Mouse (Mus musculus) WW6 (cell line): ENCODE data around the gene Frzb.

ENCODE experiments used
- DNase-seq: peaks from one replicate; pipeline ENCODE4 v3.0.0-alpha.2; 2013; ENCODE audit warnings: low read depth, low spot score

Frzb gene

DNA sequence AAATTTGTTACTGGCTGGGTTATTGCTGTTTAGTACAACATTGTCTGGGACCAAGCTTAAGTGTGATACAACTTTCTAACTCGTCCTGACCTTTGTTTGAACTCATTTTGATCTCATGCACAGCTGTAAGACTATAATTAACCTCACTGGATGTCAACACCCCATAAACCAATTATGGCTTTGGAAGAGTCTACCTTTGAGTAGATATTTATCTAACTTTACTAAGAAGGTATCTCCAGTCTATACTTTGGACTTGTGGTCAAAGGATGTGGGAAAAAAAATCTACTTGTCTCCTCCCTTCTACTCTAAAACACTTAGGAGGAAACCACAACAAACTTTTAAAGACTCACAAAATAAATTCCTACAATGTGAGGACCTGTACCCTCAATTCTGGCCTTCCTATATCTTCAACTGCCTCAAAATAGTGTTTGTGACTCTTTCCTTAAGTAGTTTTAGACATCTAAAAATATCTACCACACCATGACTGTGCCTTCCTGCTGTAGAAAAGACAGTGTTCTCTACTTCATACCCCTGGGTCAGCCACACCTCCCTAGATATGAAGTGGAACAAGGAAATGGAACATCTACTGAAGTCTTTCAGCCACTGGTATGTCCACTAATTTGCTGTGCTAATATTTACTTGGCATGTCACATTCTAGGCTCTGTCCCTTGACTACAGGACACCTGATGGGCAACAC lies 16.9 kb downstream of the Frzb start:
- DNase-seq = no peak

DNA sequence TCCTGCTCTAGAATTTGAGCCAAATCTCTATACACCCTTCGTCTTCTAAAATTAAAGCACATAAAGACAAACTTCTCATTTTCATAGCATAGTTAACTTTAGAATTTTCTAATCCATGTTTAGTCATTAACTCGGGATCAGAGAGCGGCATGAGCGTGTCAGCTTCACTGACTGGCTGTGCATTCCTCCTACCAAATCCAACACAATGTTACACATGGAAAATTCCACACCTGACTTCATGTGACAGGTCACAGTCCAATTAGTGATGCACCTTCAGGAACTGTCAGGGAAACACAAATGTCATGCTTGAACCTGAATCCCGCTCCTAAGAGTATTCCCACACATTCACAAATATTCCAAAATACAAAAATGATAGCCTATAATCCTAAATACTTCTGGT lies 24.3 kb downstream of the Frzb start:
- no peak for DNase-seq

DNA sequence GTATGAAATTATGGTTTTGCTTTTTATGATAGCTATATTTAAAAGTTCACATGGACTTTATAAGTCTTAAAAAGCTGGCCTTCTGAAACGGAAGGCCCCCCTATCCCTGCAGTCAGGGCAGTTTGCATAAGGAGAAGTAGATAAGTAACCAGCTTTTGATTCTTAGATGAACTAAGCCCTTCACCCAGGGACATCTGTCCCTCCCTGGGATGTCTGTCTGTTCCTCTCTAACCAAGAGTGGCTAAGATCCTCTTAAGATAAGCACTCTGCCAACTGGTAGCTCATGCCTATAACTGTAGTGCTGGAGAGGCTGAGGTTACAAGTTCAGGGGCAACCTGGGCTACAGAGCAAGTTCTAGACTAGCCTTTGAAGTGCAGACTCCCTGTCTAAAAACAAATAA lies 25.4 kb downstream of the Frzb start:
- no peak for DNase-seq

DNA sequence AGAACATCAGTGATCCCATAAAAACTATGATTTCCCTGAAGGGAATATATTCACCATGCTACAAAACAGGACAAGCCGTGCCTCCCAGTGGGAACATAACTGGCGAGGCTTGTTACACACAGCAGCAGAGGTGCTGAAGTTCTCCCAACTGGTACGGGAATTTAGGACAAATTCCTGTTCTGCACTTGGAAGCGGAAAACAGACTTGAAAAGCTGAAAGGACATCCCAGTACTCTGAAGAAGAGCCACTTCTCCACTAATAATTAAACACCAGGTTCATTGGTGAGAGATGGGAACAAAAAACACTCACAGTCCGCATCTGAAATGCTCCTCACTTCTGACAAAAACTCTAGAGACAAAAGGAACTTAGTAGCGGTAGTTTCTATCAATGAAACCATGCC lies 31.1 kb downstream of the Frzb start:
- DNase-seq = no peak

DNA sequence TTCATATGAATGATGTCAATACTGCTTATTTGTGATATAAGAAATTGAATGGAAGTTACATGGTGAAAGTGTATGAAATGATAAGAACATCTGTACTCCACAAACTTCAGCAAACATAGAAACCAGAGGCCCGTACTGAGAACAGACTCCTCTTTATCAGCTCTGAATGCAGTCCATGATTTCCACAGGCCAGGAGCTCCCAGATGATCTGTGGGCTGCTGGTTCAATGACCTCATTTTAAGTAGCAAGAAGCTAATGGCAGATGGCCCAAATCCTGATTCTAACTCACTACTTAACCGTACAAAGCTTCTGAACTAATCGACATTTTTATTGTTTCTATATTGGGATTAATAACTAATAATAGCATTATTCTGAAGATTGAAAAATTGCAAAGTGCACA lies 33.0 kb downstream of the Frzb start:
- DNase-seq = no peak

DNA sequence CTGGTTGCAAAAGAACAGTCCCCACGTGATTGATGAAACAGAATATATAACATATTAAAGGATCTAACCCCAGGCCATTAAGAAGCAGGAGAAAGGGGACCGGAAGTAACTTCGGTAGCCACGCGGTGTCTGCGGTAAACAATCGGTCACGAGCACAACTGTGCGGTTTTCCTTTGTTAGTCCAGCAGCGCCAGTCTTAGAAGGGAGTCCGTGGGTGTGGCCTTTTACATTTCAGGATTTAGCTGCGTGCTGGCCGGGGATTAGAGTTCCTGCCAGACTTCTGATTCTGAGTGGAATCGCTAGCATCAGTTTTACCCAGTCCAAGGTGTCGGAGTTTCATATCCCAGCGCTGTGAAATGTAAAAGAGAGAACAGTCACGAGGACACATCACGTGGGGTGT lies 34.3 kb downstream of the Frzb start:
- no peak for DNase-seq

DNA sequence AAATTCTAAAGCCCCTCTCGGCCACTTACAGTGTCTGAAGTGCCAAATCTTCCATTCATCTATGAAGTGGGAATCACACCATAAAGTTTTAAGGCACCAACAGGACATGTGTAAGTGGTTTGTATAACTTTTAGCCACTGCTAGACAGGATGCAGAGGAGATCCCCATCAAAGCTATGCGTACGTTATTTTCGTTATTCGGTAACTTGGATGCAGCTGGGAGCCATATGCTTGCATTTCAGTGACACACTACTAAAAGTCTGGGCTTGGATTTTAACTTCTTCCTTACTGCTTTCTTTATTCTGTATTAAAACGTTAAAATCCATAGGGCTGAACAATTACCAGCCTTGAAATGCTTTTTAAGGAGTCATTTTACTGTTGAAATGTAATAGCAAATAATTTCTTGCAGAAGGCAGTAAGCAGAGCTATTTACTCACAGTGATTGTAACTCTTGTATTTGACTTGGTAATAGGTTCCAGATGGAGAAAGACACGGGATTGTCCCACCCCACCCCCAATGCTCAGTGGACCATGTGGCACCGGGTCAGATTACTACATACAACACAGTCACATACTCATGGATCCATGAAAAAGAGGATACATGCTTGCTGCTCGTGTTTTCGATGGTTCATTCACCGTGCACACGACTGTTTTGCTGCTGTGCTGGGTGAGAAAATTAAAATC lies 37.4 kb downstream of the Frzb start:
- DNase-seq = no peak

DNA sequence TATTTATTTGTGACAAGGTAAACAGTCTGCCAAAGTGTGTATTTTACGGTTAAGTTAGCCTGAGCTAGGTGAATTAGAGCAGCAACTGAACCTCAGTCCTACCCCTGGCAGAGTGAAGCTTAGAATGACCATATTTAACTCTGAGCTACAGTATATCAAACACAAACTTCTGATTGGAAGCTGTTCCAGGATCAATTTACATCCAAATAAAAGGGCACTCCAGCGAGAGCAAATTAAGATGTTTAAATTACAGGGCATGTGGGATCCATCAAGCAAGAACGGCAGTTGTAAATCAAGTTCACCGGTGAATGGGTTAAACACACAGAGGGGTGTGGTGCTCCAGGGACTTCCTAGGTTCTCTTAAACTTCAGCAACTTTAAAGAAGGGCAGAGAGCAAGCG lies 42.7 kb downstream of the Frzb start:
- no peak for DNase-seq

DNA sequence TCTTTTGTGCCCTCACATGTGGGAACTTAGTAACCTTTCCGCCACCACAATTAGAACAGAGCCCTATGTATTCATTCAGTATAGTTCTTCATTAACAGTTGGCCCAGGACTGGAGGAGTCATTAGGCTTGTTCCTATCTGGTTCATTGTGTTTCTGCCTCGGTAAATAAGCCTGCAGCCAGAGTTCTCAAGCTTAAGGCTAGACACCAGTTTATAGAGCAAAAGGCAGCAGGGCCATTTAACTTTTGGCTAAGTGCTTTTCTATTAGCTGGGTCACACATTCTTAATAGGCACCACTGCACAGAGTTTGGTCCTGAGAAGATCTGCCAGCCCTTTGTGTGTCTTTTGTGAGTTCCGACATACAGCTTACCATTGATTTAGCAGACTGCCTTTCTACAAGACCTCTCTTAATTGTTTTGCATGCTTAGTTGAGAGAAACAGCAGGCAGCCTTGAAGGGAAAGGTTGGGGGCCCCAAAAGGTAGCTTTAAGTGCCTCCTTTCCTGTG lies 48.8 kb downstream of the Frzb start:
- no peak for DNase-seq

DNA sequence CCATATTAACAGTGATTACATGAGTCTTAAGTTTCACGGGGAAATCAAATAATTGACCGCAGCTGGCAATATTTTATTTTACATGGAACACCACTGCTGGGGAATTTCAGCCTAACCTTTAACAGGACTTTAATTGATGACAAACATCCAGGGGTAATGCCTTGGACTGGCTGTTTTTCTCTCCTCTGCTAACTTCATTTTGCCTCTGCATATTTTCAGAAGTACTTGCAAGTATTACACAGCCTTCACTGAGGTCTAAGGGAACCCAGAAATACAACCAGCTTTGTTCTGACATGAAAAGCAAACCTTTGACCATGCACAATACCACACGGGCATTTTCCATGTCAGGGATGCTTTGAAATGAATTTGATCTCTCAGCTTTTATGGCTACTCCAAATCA lies 50.6 kb downstream of the Frzb start:
- no peak for DNase-seq

DNA sequence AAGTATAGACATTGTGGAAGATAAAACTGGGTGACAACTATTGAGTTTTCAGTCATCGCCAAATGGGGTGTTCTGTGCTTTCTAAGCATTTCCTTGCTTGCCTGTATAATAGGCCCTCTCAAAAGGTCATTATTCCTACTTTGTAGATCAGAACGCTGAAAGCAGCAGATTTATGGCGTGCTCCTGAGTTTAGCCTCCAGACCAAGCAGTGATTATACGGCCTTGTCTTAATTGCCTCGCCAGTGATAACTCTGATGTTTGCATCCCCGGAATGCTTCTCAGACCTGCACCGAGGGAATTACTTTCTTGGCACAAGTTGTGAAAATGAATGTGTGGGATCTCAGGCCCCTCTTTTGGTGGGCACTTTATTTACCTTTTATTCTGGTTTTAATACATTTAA lies 51.4 kb downstream of the Frzb start:
- DNase-seq = no peak

DNA sequence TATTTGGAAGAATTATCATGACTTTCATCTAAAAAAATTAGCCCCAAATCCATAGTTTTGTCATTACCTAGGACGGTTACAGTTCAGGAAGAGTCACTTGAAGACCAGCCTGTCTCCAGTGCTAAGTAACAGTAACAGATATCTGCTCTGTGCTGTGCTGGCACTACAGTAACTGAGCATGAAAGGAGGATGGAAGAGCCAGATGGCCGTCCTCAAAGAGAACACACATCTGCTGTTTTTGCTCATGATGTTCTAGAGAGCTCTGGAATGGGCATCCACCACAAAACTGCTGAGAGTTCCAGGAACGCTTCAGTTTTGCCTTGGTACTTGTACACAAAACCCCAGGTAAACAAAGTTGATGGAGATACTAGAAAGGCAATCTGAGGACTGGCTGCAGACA lies 59.1 kb downstream of the Frzb start:
- no peak for DNase-seq

DNA sequence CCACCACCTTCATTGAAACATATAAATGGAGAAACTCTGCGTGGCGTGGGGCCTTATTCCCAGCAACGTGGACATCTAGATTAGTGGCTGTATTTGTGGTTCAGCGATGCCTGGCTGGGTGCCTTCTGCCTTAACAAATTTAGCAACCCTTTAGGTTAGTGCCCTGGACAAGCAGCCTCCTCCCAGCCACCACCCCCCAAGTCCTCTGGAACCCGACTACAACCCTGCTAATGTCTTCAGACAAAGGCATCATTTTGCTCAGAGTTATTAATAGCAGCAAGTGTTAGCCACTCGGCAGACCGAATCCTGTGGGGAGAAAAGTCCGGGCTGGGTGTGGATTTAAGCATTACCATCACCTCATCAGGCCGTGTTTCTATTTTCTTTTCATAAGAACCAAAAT lies 59.8 kb downstream of the Frzb start:
- DNase-seq = no peak

DNA sequence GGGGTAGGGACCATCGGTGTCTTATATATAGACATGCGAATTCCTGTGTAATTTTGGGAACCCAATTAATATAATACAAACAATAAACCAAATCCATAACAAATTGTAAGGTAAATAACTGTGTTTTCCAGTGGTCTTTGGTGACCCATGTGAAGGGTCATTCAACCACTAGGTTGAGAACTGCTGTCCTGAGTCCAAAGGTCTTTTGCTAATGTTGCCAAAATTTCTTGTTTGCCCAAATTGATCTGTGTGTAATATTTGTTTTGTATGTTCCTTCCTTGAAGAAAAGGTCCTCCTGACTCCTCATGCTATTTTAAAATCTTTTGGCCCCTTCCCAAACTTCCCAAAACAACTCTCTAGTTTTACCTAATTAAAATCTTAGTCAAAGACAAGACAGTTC lies 61.2 kb downstream of the Frzb start:
- no peak for DNase-seq

DNA sequence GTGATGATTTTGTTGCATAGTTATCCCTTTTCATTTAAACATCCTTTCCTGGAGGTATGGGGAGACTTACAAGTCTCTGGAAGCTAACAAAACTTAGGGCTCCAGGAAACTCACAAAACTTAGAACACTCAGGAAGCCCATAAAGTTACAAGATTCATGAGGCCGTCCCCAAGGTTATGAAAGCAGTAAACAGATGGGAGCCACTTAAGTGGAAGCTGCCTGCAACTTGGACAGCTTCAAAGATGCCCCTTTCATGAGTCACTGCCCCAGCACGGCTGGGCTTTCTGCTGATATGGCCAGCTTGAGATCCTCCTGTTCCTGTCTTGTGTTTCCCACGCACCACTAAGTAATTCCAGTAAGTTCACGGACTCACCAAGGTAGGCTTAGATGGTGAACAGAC lies 63.0 kb downstream of the Frzb start:
- no peak for DNase-seq

DNA sequence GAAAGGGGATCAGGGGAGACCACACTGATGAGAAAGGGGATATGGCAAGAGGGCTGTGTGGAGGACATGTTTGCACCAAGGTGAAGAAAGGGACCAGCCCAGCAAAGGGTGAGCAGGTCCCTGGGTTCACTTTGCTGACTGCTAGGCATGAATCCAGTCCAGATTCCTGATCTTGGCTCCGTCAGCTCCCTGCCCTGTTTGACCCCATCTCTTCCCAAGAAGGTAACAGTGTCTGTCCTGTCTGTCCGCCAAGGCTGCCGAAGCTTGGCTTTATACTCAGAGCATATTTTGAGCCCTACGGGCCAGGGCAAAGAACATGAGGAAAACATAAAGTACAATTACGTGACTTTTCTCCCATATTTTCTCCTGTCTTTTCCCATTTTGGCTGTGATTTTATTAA lies 67.6 kb downstream of the Frzb start:
- DNase-seq = no peak

DNA sequence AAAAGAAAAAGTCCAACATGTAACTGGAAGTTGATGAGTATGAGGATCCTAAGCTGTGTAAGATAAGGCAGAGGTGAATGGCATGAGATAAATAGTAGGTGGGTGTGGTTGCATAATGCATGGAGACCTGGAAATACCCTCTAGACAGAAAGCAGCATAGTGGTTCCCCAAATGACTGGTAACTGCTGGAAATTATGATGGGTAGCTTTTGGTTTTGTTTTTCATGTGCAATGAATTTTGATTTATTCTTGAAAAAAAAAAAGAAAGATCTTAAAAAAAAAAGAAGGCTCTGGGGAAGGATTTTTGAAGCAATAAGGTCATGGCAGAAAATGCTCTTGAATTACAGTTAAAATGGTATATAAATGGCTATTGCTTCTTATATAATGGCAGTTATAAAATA lies 72.5 kb downstream of the Frzb start:
- DNase-seq = no peak

DNA sequence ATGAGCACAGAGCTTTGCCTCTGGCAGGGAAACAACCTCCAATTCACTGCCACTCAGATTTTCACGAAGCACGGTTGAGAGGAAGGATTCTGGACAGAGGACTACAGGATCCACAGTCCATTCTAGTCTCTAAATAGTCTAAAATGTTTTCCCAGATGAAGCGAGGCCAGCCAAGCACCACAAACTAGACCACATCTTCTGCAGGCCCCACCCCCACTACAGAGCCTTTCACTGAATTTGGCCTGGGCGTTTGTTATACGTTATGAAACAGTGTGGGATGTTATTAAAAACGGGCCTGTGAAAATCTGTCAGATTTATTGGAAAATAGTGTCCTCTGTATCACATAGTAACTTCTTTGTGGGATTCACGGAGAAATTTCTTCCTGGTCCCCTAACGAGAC lies 76.0 kb downstream of the Frzb start:
- no peak for DNase-seq
